Mouse (Mus musculus) erythroblast, embryonic 14.5 days (primary cell): Measurements from ENCODE around the gene Epha6.

Experiments
- GATA1 ChIP-seq: IDR thresholded peaks from 2 replicates; pipeline ENCODE4 v1.6.1; 2012; ENCODE audit warnings: low read length, inconsistent platforms, mixed read lengths
- TAL1 ChIP-seq: IDR thresholded peaks from 3 replicates; pipeline ENCODE4 v1.6.1; 2012; ENCODE audit warnings: low read length, inconsistent platforms, mixed read lengths

DNA sequence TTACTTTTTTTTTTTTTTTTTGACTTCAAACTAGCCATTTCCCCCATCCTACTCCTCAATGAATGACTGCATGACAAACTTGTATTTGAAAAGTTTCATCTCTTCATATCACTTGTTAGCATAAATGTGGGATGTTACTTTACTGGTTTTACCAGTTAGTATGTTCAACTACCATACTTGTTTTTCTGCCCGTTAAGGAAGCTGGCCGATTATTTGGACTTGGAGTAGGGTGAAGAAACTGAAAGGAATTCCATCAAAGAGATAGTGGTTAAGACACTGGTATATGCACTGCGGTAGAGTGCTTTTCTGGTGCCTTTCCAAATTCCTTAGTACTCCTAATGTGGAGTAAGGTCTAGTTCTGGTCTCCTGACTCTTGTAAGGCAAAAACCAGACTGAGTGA, 965.3 kb downstream of the Epha6 start:
- TF ChIP-seq GATA1 (no peak), TAL1 (no peak)
